Mouse (Mus musculus) forebrain, postnatal 0 days (tissue): Measurements from ENCODE around the gene Ccdc85c. TPM values are rescaled to one million over a fixed set of nuclear protein-coding genes. Genes with fewer than 3 reads are reported as not detected.
A peak's percentile ranks its signal among the peaks of the same experiment; 100 is the strongest.

ENCODE experiments used
- ATAC-seq: fragments of 200-750 bp; cut with Nextera tagmentation; 2 replicates; pipeline ENCODE4 v1.8.0; 2017; ENCODE audit warnings: mild to moderate bottlenecking, moderate library complexity
- DNase-seq: peaks from one replicate; pipeline ENCODE4 v3.0.0-alpha.2; 2015
- H3K27ac ChIP-seq: fragments of 300-500 bp; sonication (generic); 2 replicates; pipeline ENCODE4 v1.5.1; 2014; ENCODE audit warnings: low read depth, mild to moderate bottlenecking, antibody characterized with exemption, low read length, moderate library complexity, mixed read lengths
- H3K27me3 ChIP-seq: fragments of 300-500 bp; sonication (generic); 2 replicates; pipeline ENCODE4 v1.6.1; 2014; ENCODE audit warnings: mild to moderate bottlenecking, low read length, mixed read lengths; ENCODE audit not compliant: insufficient read depth
- H3K36me3 ChIP-seq: fragments of 300-500 bp; sonication (generic); 2 replicates; pipeline ENCODE4 v1.6.1; 2014; ENCODE audit warnings: mild to moderate bottlenecking, moderate library complexity; ENCODE audit not compliant: insufficient read depth
- H3K4me1 ChIP-seq: fragments of 300-500 bp; sonication (generic); 2 replicates; pipeline ENCODE4 v1.6.1; 2014; ENCODE audit warnings: antibody characterized with exemption; ENCODE audit not compliant: insufficient read depth
- H3K4me2 ChIP-seq: fragments of 300-500 bp; sonication (generic); 2 replicates; pipeline ENCODE4 v1.6.1; 2014; ENCODE audit warnings: low read depth, mild to moderate bottlenecking, moderate library complexity
- H3K4me3 ChIP-seq: fragments of 300-500 bp; sonication (generic); 2 replicates; pipeline ENCODE4 v1.5.1; 2014; ENCODE audit warnings: low read depth, low read length, mixed read lengths
- H3K9ac ChIP-seq: fragments of 300-500 bp; sonication (generic); 2 replicates; pipeline ENCODE4 v1.6.1; 2014; ENCODE audit warnings: mild to moderate bottlenecking
- H3K9me3 ChIP-seq: fragments of 300-500 bp; sonication (generic); 2 replicates; pipeline ENCODE4 v1.6.1; 2016; ENCODE audit warnings: low read length
- CTCF ChIP-seq: sonication (generic); IDR thresholded peaks from 2 replicates; pipeline ENCODE4 v1.5.1; 2016; ENCODE audit warnings: antibody characterized with exemption, control low read depth, low read depth
- polyA plus RNA-seq: library from polyadenylated mRNA; unstranded; fragments of >200 nt; fragmentation: Nextera tagmentation; extraction: Ambion mirVana; gene quantifications from 2 replicates; pipeline ENCODE4 v1.2.1, GENCODE M21; 2015
- total RNA-seq: library from RNA; depleted of rRNA; stranded (reverse); fragments of >200 nt; gene quantifications from 2 replicates; pipeline ENCODE4 v1.2.3, GENCODE M21; 2014; rRNA removed

Gene Ccdc85c
- total and polyA plus RNA-seq, 2 experiments from 2014 or later = 15.5 to 66.1 TPM

- H3K9ac ChIP-seq = no peak overlapping the region
- no peak overlapping the region for H3K4me3 ChIP-seq
- H3K27ac ChIP-seq = no peak overlapping the region
- TF ChIP-seq CTCF = 0 out of 2 replicates have a peak, but pooled peaks have one; percentile 12
- H3K9me3 ChIP-seq = no peaks in the 10 kb centered on the region
- DNase-seq (no peak), ATAC-seq (no peak)
- H3K27me3 ChIP-seq = no peaks in the 10 kb centered on the region
- no peaks in the 10 kb centered on the region for H3K4me1 ChIP-seq
- peaks cover 47% of the 10 kb centered on the region for H3K36me3 ChIP-seq
- H3K4me2 ChIP-seq = no peak overlapping the region
Measured at GRCm38 (mm10) chr12:108159863-108160262, 115.4 kb downstream of the Ccdc85c start.

Other genes starting within 250 kb of the Ccdc85c start
- gene Setd3, start 96.1 kb downstream of the Ccdc85c start, total RNA-seq = 124 and 126 TPM in 2 replicates
- 92.5 and 102 TPM in 2 replicates for gene Setd3, start 96.1 kb downstream of the Ccdc85c start, polyA plus RNA-seq
- 13.5 TPM in 2 replicates for gene Ccnk, start 95.8 kb downstream of the Ccdc85c start, total RNA-seq
- 1.9 and 2.4 TPM in 2 replicates for gene Ccnk, start 95.8 kb downstream of the Ccdc85c start, polyA plus RNA-seq
- gene Hhipl1, start 30.8 kb upstream of the Ccdc85c start, total RNA-seq = 3.9 and 5.2 TPM in 2 replicates
- gene Hhipl1, start 30.8 kb upstream of the Ccdc85c start, polyA plus RNA-seq = 1.1 and 1.5 TPM in 2 replicates
- gene Cyp46a1, start 59.0 kb upstream of the Ccdc85c start, total RNA-seq = 30.4 and 34.9 TPM in 2 replicates
- gene Cyp46a1, start 59.0 kb upstream of the Ccdc85c start, polyA plus RNA-seq = 41.8 and 49.6 TPM in 2 replicates
- 69.1 and 82.9 TPM in 2 replicates for gene Eml1, start 95.5 kb upstream of the Ccdc85c start, total RNA-seq
- 42.8 and 43.5 TPM in 2 replicates for gene Eml1, start 95.5 kb upstream of the Ccdc85c start, polyA plus RNA-seq